Mouse (Mus musculus): ENCODE data around the gene Mkrn2os. TPM values are rescaled to one million over a fixed set of nuclear protein-coding genes. Genes with fewer than 3 reads are reported as not detected.

Gene Mkrn2os
- total and polyA plus RNA-seq, 3 experiments, result 0.46 TPM; not detected in 2

GRCm38 (mm10) chr6:115583430-115584125 is 8.8 kb downstream of the Mkrn2os start:
- peak; percentile 67 for DNase-seq (ENCODE audit: low read depth, low spot score)
- H3K9me3 ChIP-seq (replicated peaks; ENCODE audit: insufficient read depth, low read length), result no peaks in the 10 kb centered on the region
- peak overlapping the region; percentile 20 for H3K27ac ChIP-seq (ENCODE audit: control insufficient read depth, low read depth, low read length)
- peaks cover 0 to 6% of the 10 kb centered on the region in 2 experiments; a peak in 2 of 4 replicates for H3K36me3 ChIP-seq (ENCODE audit: control insufficient read depth in 1 of 2, insufficient read depth in 2 of 2, low read length in 2 of 2)
- peak overlapping the region; percentile 34 to 45 for H3K4me3 ChIP-seq (ENCODE audit: control insufficient read depth in 1 of 2, insufficient read depth in 1 of 2, low read depth in 2 of 2, low read length in 2 of 2)
- TF ChIP-seq GATA1 (IDR thresholded peaks at IDR 0.05; ENCODE audit: low read depth, low read length), result peak; percentile 79
- peak; percentile 45; the same call in 1 of the 2 replicates for TF ChIP-seq ETS1 (IDR thresholded peaks at IDR 0.05; ENCODE audit: low read depth, low read length)
- TF ChIP-seq MAFK (IDR thresholded peaks at IDR 0.05; ENCODE audit: borderline replicate concordance, low read depth, low read length), result no peak
- peak; percentile 51; the same call in 1 of the 2 replicates for TF ChIP-seq TCF12 (IDR thresholded peaks at IDR 0.05; ENCODE audit: low read depth, low read length)
- no peak for TF ChIP-seq SMC3 (IDR thresholded peaks at IDR 0.05; ENCODE audit: low read depth, low read length)
- TF ChIP-seq POLR2A (IDR thresholded peaks at IDR 0.05; ENCODE audit: control insufficient read depth in 1 of 2, insufficient read depth in 1 of 2, low read depth in 1 of 2, low read length in 2 of 2, poor library complexity in 1 of 2), result no peak
- TF ChIP-seq MAX (IDR thresholded peaks at IDR 0.05; ENCODE audit: low read length), result no peak
- TF ChIP-seq POLR2AphosphoS2 (IDR thresholded peaks at IDR 0.05; ENCODE audit: low read length), result no peak
- no peak for TF ChIP-seq HCFC1 (IDR thresholded peaks at IDR 0.05; ENCODE audit: low read depth, low read length)
- TF ChIP-seq ZKSCAN1 (IDR thresholded peaks at IDR 0.05; ENCODE audit: low read depth, low read length), result no peak
- peak; percentile 60 to 71; a peak in 3 of 4 replicates for TF ChIP-seq EP300 (IDR thresholded peaks at IDR 0.05; ENCODE audit: low read depth in 1 of 2, low read length in 2 of 2)
- no peak for TF ChIP-seq TBP (IDR thresholded peaks at IDR 0.05; ENCODE audit: low read depth, low read length)
- no peak for TF ChIP-seq NELFE (IDR thresholded peaks at IDR 0.05; ENCODE audit: low read depth, low read length)
- no peak for TF ChIP-seq MAZ (IDR thresholded peaks at IDR 0.05; ENCODE audit: low read depth, low read length)
- no peak for TF ChIP-seq MEF2A (IDR thresholded peaks at IDR 0.05; ENCODE audit: extremely low read depth, insufficient replicate concordance, low read depth, low read length, poor library complexity, severe bottlenecking)
- TF ChIP-seq TAL1 (IDR thresholded peaks at IDR 0.05; ENCODE audit: low read length), result no peak
- TF ChIP-seq NRF1 (IDR thresholded peaks at IDR 0.05; ENCODE audit: insufficient read depth, low read depth, low read length, poor library complexity, severe bottlenecking), result no peak
- TF ChIP-seq MYC (IDR thresholded peaks at IDR 0.05; ENCODE audit: low read depth, low read length), result no peak
- no peak for TF ChIP-seq ELF1 (IDR thresholded peaks at IDR 0.05; ENCODE audit: low read depth, low read length)
- no peak for TF ChIP-seq KAT2A (conservative IDR thresholded peaks at IDR 0.05; ENCODE audit: low read depth, low read length)
- no peak for TF ChIP-seq CHD1 (IDR thresholded peaks at IDR 0.05; ENCODE audit: low read depth, low read length)
- TF ChIP-seq E2F4 (IDR thresholded peaks at IDR 0.05; ENCODE audit: borderline replicate concordance, low read depth, low read length), result no peak
- TF ChIP-seq ZNF384 (IDR thresholded peaks at IDR 0.05; ENCODE audit: low read depth, low read length), result no peak
- peaks cover 0 to 15% of the 10 kb centered on the region in 2 experiments; a peak in 3 of 4 replicates for H3K4me1 ChIP-seq (ENCODE audit: control insufficient read depth in 1 of 2, insufficient read depth in 2 of 2, low read length in 2 of 2)
- no peaks in the 10 kb centered on the region for H3K79me2 ChIP-seq (ENCODE audit: control insufficient read depth, insufficient read depth, low read length, poor library complexity)
- no peaks in the 10 kb centered on the region for H3K27me3 ChIP-seq (ENCODE audit: control insufficient read depth in 1 of 2, insufficient read depth in 2 of 2, low read length in 2 of 2)
- peak overlapping the region; percentile 48 for H3K9ac ChIP-seq (ENCODE audit: control insufficient read depth, low read depth, low read length, poor library complexity, severe bottlenecking)

All from MEL (cell line).